Mouse (Mus musculus): ENCODE results near the gene Zfp318.

The Zfp318 gene

DNA sequence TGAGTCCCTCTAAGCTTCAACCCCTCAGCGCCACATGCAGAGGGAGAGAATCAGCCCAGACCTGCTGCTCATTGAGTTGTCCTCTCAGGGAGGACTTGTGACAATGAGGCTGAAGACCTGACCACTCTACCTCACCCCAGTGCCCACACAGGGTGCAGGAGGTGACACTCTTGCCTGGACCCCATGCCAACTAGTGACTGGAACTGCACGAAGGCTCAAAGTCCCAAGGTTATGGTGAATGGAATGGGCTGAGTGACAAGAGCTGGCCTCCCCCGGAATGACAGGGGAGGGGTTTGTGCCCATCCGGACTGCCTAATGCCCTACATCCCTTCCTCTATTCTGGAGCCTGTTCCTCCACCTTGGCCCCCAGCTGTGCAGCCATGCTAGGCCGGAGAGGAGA is 69.2 kb downstream of the Zfp318 start:
- no peak for DNase-seq

DNA sequence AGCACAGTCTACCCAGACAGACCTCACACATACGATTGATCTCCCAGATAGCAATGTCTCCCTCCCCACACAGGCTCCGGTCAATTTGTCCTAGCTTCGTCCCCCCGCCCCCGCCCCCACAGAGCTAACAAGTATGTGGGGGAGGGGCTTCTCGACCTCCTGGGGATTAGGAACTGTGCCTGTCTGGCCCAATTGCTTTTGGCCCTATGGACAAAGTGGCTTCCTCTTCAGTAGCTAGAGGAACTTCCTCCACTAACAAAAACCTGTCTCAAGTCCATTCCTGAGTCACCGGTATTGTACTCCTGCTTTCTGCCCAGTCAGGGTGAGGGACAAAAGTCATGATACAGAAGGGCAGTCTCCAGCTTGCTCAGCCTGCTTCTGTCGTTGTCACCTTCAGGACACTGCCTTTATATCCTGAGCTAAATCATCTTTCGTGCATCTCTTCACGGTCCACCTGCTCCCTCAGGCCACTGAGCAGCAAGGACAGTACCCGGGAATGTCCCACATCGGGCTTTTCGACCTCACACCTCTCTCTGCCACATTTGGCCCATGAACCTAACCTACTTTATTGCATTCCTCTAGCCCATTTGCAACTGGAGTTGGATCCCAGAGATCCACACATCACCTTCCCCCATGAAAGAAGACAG is 69.9 kb downstream of the Zfp318 start:
- no peak for DNase-seq

DNA sequence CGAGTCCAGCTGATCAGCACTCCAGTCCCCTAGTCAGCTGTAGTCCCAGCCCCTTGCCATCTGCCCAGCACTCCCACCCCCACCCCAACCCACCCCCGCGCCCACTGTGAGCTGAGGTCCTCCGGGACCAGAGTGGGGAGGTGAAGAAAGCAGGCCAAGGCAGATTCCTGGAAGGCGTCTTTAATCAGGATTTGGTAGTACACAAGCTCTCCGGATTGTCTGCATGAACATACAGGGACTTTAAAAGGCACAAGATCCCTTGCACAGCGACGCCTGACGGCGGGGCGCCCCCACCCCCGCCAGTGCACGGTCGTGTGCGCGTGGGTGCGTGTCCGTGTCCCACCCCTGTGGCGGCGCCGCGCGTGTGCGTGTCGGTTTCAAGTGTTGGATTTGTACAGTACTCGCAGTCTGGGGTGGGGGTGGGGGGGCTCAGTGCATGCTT is 70.5 kb downstream of the Zfp318 start:
- no peak for DNase-seq

- no peak for DNase-seq
Measured at GRCm38 (mm10) chr17:46454539-46454938, 71.0 kb downstream of the Zfp318 start.

DNA sequence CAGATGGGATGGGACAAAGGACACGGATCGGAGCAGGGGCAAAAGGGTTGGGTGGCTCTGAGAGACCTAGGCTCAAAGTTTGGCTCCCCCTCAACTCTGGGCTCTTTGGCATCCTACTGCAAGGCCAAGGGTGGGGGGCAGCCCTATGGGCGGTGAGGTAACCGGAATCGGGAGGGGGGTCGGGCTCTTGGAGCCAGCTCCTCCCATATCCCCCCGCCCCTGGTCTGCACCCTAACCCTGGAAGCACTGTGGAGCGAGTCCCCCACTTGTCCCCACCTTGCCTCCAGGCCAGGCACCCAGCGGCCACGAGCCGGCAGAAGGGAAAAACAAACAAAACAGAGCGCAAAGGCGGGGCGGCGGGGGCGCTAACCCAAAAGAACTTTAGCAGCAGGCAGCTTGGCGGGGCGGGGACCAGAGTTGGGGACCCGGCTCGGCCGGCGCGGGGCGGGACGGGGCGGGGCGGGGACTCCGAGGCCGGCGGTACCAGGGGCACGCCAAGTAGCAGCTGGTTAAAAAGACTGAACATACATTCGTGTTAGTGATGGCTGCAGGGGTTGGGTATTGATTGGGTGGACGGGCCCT is 71.7 kb downstream of the Zfp318 start:
- peak; percentile 49 for DNase-seq

- DNase-seq: peak; percentile 69
Measured at GRCm38 (mm10) chr17:46457791-46458190, 74.3 kb downstream of the Zfp318 start.

DNA sequence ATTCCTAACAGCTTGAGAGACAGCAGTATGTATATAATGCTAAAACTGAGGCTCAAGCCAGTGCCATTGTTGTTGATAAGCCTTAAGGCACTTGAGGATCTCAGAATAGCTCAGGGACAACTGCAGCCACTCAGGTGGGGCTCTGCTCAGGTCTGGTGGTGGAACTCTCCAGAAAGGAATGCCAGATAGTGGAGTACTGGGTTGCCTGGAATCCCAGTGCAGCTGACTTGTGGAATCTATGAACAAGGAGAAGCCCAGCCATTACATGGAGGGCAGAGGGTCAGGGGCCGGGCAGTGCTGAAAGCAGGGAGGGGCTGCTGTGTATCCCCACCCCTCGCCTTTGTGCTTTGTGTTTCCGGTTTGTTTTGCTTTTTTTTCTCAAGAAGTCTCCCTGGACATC is 74.9 kb downstream of the Zfp318 start:
- DNase-seq: no peak

- no peak for DNase-seq
Measured at GRCm38 (mm10) chr17:46460673-46461072, 77.1 kb downstream of the Zfp318 start.

DNA sequence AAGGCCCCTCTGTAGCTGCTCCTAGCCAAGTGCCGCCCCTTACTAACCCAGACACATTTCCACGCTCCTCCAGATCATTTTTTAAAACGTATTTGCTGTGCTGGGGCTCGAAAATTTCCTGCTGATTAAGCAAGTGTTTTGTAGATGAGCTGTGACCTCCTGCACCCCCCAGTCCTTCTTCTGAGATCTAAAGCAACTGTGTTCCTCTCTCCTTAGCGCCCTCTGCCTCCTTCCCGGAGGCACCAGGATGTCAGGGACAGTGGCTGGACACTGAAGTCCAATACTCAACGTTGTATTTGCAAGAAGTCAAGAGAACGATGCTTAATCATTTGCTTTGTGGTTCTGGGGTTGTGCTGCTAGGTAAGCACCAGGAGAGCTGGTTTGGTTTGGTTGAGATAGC is 77.8 kb downstream of the Zfp318 start:
- no peak for DNase-seq

DNA sequence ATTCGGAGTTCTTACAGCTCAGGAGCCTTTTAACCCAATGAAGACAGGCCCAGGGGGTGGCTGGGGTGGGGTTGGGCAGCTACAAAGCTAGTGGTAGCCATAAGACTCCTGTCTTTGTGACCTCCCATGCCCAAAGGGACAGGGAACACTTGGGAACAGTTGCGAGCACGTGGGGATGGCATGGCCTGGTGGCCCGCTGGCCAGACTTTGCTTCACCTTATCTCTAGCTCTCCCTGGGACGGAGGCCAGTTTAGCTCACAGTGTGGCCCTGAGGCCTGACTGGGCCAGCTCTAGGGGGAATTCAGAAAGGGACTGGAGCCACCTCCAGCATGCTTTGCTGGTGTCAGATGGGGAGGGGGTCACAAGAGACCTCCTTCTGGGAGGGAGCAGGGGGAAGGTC is 78.7 kb downstream of the Zfp318 start:
- DNase-seq: no peak

DNA sequence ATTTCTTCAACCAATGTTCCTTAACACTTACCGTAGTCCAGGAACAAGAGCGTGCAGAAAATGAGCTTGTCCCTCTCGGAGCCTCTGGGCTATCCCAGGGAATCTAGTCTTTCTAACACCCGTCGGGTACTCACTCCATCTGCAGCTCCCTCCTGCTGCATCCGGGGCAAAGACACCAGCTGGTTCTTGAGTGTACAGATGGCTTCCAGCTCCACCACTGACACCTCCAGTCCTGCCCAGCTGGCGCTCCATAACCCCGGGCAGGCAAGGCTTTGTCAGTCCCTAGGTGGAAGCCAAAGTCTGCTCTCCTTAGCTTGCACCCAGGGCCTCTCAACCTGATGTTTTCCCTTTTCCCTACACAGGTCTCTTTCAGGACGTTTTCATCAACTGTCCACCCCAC is 84.3 kb downstream of the Zfp318 start:
- DNase-seq: no peak
